Mouse (Mus musculus): ENCODE data around the gene Far1.
A peak's percentile ranks its signal among the peaks of the same experiment; 100 is the strongest.

DNA sequence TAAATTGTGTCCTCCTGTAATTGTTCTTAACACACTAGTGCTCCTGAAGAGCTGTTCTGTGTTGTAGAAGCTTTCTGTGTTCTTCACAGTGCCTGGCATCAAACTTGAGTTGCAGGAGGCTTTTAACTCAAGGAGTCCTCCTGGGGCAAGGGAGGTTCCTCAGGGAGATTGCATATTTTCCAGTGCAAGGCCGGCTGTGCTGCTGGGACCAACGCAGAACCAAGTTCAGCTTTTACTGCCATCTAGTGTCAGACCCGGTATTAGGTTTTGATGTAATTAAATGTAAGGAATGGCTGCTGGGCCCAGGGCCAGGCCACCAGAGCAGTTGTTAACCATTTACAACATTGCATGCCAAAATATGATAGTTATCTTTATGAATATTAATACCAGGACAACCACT is 80.7 kb downstream of the Far1 start:
- TF ChIP-seq CTCF (IDR thresholded peaks at IDR 0.05; ENCODE audit: borderline replicate concordance, insufficient read depth, low read depth, low read length) (peak; percentile 74), POLR2A (IDR thresholded peaks at IDR 0.05; ENCODE audit: borderline replicate concordance, insufficient read depth, low read length) (no peak)

All from cerebellum, adult 2 months (tissue).